Mouse (Mus musculus) ovary, postnatal 14 days (tissue): ENCODE results near the gene E130218I03Rik.

ENCODE experiments used
- DNase-seq: peaks from one replicate; pipeline ENCODE4 v3.0.0; 2022; ENCODE audit warnings: low spot score

The E130218I03Rik gene

DNA sequence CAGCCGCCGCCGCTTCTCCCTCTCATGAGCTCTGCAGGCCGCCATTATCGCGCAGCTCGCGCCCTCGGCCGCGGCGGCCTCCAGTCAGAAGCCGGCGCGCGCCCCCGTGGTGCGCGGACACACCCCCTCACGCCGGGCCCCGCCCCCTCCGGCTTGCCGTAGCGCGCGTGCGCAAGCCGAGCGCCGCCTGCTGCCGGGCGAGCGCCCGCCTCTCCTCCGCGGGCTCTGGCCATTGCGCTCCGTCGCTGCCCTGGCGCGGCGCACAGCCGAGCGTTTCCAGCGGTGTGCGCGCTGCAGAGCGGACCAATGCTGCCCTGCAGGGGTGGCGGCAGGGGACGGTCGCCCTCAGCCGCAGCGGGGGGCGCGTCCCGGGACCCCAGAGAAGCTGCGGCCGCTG, 43.7 kb downstream of the E130218I03Rik start:
- peak; percentile 99 for DNase-seq

DNA sequence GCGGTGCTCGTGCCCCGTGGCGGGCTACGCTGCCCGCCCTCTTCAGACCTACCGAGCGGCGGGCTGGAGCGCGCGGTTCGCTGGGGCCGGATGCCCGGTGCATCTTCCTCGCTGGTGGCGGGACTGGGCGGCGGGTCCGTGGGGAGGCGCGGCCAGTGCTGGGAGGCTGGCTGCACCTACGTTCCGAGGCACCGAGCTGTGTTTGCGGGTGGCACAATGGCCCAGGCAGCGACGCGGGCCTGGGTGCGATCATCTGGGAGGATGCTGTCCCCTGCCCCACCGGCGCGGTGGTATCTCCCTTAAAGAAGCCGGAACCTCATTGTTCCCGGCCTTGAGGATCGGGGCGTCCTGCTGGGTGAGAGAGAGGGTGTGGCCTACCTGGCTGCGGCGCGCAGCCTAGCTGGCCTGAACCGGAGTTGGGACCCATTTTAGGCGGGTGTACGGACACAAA, 44.1 kb downstream of the E130218I03Rik start, which contains the start of gene Pdik1l:
TSS of gene Pdik1l (minus strand) at position 321 of the 451 bp plus-strand sequence.
- peak; percentile 64 for DNase-seq

DNA sequence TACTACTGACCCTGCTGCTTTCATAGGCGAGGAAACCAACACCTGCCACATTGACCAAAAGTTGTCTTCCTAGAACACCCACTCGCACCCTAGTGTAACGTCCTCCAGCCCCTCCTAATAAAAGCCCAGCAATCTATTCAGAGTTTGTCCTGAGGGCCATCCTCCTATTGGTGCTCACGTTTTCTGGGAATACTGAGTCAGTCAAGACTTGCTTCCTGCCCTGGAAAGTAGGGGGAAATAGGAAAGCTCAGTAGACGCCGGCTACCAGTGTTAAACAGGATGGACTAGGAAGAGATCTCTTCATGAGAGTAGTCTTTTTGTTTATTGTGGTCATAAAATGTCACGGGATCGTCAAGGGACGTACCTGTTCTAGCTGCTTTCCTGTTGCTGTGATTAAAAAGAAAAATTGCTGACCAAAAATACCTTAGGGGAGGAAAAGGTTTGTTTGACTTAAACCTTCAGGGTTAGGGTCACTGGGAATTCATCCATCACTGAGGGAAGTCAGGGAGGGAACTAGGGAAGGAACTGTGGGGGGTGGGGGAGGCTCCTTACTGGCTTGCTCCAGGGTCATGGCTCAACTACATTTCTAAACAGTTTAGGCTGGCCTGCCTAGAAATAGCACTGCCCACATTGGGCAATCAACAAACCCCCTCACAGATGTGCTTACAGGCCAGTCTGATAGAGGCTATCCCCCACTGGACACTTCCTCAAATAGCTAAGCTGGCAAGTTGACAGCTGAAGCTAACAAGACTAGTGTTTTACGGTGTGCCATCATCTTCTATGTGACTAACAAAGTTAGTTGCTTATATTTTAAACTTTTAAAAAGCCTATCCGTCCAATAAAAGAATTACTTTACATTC, 45.2 kb downstream of the E130218I03Rik start:
- no peak for DNase-seq

DNA sequence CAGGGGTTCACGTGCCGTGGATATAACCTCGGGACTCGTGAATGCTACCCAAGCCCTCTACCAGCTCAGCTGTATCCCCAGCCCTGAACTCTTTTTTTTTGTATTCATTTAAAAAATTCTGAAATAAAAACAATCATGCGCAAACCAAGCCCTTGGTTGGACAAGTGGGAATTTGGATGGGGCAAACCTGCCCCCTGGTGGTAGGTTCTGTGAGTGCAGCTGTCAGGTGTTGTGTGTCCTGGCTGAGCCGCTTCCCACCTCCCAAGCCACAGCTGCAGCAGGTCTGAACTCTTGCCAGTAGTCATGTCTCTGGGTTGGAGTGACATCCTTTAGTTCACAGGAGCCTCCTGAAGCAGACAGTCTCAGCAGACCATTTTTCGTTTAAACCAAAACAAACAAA, 48.6 kb downstream of the E130218I03Rik start:
- DNase-seq: peak; percentile 72

DNA sequence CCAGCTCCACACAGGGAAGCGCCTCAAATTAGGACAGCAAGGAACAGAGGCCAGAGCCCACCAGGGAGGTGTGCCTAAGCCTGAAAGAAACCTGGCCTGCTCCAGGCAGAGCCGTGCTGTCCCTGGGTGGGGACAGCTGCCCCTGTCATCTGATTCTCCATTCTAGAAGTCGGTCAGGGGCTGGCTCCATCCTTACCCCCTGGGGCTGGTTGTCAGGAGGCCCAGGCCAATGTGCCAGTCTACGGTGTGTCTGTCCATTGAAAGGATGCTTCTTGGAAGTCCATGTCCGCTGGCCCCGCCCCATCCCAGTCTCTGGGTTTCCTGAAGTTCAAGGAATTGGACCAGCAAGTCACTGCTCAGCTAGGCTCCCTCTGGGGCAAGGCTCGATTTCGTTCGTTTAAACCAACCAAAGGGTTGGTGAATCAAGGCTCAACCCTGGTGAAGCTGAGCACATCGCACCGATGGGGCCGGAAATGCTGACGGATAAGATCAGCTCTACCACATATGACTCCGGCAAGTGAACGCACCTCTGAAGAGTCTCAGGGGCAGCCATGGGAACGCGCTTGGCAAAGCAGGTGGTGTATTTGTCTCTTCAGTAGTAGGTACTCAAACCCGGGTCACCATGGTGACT, 49.7 kb downstream of the E130218I03Rik start:
- DNase-seq: no peak

DNA sequence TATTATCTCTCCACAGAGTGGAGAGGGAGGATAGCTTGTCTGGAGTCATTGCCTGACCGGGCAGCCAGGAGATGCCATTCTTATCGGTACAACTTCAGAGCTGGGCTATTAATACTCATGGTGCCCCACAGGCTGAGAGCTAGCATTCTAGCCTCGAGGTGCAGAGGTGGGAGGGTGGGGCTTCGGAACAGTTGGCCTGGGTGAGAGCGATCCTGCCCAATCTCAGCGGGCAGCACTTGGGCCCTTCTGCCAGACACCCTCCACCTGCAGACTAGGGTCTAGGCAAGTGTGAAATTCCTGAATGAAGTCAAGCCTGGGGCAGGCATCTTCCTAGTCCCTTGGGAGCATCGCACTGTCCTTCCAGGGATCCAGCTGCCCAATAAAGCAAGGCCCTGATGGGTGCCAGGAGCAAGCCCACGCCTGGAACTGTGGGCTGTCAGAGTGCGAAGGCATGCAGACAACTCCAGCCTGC, 50.3 kb downstream of the E130218I03Rik start:
- DNase-seq: no peak
